Mouse (Mus musculus): ENCODE measurements at regions not wholly inside any gene's neighbourhood (a gene's known extent, or its start where the extent isn't known, plus 50 kb on each side); places are given as distances from the start of the nearest gene placed in this dataset.

DNA sequence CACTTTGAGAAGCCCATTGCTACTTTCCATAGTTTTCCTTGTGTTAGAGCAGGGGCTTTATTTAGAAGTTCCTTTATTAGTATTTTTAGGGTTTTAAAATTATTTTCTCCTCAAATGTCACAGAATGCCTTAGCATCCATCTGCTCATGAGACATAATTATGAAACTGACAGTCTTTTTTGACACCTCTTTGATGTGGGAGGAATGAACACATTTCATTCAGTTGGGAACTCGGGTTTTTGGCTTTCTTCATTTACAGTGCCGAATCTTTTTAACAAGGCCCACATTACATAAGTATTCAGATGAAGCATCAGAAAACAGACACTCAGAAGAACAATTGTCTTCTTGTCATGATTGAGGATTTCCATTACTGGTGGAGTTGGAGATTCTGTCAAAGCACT, 843.6 kb downstream of the Lrrtm4 start:
- DNase-seq, result peak; percentile 32

- DNase-seq, result no peak
Observed at GRCm38 (mm10) chr6:80862741-80863140, 844.1 kb downstream of the Lrrtm4 start.

DNA sequence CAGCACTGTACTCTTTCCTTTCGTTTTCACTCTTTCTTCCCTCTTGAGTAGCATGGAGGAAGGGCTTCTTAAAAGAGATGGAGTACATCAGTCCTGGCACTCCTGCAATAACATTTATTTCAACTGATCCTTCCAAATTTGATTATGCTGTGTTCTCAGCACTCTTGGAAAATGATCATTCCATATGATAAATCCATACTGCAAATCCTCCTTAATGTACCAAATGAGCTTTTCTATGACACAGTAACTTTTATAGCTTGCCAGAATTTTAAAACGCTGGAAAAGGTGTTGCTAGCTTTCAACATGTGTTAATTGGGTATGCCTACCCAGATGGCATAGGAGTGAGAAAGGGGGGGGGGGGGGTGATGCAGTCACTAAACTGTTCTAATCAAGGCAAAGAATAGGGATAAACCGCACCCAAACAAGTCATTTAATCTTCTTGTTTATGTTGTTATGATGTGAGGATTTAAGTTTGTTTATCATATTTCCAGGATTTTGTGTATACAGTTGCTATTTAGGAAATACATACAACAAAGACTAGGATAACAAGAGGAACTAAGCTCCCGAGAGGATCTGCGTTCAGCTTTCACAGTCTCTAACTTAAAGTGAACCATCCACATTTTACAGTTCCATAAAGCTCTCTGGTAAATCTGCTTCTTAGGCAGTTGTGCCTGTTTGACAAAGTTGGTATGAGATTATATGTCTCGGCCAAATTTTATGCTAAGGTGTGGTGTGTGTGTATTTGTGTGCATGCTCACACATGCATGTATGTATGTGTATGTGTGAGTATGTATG, 847.3 kb downstream of the Lrrtm4 start:
- no peak for DNase-seq

DNA sequence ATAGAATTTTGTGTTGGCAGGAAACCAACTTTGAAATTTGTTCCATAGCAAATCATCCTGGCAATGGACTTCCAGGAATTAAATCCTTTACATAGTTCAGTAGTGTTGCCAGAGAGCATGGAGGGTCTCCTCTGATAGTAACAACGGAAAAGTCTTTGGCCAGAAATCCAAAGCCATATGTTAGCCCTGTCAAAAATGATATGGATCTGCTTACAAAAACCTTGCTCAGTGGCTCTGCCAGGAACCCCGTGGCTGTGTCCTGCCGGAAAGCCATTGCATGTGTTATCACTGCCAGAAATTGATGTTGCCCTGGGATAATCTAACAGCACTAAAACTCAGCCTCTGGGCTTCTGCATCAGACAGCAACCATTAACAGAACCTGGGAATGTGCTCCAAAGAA, 866.7 kb downstream of the Lrrtm4 start:
- no peak for DNase-seq

DNA sequence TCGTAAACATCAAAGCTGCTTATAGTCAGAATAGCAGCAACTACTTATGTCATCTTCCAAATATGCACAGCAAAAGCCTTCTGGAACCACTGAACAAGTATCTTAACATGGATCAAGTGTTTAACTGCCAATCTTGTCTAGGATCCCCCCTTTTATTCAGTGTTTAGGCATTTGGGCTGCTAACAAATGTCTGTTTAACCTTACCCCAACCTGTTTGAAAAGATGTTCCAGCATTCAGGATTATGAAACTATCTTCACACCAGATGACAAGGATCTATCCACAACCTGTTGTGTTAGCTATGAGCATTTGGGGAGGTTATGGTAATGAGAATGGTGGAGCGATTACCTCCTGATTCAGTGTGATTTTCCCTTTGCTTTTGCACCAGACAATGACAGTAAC, 886.5 kb downstream of the Lrrtm4 start:
- no peak for DNase-seq

DNA sequence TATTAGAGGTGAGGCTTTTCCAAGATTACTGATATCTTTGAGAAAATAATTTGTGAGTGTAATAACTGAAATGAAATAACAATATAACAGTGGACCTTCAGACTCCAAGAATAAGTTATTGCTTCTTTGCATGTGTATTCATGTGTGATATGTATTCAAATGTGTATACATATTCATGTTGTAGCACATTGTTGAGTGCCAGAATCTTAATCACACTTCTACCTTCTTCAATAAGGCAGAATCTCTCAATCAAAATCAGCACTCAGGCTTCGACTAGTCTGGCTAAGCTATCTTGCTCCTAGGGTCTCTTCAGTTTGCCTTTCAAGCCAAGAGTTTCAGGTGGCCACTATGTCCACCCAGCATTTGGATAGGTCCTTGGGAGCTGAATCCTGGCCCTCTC, 911.1 kb downstream of the Lrrtm4 start:
- no peak for DNase-seq

DNA sequence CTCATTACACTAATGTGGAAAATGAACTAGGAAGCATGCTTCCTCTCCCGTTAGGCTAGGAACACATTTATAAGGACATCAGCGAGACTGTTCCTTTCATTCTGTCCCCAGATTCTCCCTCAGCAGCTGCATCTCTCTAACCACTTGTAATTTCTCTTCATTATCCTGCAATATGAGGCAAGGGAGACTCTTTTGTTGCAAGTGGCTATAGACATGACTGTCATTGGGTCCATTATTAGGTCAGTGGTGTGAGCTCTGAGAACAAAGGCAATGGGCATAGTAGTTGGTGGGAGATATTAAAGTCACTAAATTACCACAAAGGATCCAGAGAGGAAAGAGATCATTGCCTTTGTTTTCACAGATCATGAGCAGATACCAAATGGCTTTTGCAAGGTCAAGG, 948.3 kb upstream of the Gcfc2 start:
- DNase-seq, result no peak

DNA sequence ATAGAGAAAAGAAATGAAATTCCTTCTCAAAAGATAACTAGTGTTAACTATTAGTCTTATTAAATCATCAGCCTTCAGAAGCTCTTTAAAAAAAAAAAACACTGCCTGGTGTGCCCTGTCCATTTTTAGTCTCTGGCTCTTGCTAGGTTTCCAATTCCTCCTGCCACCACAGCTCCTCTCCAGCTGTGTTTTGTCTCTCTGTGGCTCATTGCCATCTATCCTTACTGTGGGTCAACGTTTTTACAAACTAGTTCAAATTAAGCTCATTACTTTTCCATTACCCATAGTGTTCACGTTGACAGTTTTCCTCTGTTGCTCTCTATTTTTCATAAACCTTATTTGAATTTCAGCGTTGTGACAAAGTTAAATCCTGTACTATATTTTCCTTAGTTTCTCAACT, 930.0 kb upstream of the Gcfc2 start:
- DNase-seq, result no peak

- DNase-seq, result no peak
Observed at GRCm38 (mm10) chr6:81024531-81024930, 898.9 kb upstream of the Gcfc2 start.
